Mouse (Mus musculus) thymus, postnatal 25 days (tissue): ENCODE measurements around the gene Gm609.

Source experiments
- DNase-seq: peaks from one replicate; pipeline ENCODE4 v3.0.0; 2022

Gene Gm609

DNA sequence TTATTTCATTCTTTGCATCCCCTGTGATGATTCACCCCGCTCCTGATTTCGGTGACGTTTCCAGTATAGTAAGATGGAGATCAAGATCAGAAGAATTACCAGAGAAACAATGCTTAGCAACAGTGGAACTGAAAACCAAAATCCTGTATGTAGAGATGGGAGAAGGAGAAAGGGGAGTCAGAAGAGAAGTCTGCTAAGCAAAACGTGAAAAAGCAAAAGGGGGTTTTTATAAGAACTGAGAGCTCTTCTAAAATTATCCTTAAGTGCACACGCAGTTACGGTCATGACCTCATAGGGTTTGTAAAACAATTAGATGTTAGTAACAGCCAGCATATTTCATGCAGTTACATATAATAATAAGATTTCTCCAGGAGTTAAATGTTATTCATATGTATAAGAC lies 100.5 kb downstream of the Gm609 start:
- DNase-seq: no peak

DNA sequence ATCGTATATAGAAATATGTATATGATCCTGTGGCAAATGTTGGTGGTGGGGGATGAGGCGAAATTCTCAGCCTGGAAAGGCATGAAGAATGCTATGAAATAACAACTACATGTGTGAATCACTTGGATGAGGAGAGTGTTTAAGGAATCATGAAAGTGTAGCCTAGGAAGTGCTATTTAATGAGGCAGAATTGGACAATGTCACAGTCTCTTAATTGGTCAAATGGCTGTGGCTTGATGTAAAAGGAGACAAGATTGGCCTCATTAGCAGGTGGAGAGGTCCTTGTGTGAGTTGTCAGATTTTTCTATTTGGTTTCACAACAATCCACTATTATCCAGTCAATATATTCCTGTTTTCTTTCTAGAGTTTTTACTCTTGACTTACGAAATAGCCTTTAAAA lies 101.1 kb downstream of the Gm609 start:
- no peak for DNase-seq

DNA sequence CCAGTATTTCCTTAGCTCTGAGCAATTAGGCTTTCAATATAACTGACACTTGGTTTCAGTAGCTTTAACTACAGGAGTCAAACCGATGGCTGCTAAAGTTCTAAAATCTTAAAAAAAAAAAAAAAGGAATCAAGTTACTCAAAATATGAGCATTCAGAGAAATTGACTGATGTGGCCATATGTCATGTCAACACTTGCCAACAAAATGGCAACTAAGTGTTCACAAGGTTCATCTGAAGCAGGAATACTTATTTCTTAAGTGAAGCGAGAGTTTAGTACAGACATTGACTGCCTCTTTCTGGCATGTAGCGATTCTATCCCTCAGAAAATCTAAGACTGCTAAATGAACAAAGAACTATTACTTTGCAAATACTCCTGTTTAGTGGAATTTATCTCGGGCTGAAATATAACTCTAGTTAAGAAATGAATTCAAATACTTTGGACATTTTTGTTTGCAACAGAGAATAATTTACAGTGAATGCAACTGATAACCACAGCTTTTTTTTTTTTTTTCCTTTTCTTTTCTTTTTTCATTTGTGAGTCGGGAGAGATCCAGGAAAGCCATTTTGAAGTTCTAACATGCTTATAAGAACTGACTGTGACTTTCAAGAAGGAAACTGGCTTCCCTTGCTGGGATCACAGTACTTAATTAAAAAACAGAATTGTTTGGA lies 102.3 kb downstream of the Gm609 start:
- no peak for DNase-seq

DNA sequence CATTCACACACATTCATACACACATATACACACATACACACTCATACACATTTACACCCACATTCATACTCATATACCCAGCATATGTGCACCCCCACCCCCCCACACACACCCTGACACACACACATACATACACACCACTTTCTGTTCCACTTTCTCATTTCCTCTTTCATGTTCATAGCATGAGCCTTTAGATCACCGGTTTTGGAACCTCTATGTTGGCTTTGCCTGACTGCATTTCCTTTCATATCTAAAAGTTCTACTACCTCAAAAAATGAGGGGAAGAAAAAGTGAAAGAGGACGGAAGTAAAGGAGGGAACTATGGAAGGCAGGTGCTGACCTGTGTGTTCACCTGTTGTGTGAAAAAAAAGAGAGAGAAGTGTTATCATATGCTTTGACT lies 102.9 kb downstream of the Gm609 start:
- peak; percentile 9 for DNase-seq

DNA sequence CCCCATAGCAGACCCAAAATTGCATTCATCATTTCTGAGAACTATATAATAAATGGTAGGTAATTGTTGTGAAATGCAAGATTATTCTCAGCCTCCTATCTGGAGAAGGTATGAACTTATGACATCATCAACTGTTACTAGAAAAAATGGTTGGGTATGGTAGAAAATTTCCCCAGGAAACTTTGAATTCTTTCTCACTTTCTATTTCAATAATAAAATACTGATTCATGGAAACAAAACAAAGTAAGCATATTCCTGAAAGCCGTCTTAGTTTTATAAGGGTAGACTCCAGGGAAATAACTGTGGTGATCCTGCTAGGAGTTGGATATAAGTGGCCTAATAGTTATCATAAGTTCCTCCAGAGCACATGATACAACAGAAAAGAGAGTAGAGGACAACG lies 103.7 kb downstream of the Gm609 start:
- no peak for DNase-seq

DNA sequence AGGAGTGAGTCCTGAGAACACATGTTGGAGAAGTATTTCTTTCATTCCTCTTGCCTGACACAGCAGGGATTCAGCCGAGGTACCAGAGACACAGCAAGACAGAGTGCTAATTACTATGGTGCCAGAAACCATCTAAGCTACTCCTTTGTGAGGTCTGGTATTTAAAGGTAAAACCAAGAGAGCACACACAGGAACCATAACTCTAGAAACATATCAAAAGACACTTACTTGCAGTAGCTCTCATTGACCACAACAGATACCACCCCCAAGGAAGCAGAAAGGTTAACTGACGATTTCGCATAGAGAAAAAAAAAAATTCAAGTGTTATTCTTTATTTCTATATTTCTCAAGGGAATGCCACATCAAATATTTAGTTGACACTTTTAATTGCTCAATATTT lies 111.0 kb downstream of the Gm609 start:
- DNase-seq: peak; percentile 7

DNA sequence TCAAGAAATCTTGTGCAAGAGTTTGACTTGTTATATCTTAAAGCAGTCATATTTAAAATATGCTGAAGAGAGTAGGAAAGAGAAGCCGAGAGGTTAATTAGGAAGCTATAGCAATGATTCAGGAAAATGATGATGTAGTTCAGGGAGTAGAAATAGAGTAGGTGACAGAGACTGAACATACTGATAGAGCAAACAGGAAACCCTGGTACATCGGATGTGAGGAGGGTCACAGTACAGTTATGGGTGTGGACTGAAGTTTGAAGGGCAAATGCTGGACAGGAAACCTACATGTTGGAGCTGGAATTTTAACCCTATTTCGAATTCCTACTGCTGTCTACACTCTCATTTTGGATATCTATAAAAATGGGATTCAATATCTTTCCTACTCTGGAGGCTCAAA lies 113.8 kb downstream of the Gm609 start:
- no peak for DNase-seq

DNA sequence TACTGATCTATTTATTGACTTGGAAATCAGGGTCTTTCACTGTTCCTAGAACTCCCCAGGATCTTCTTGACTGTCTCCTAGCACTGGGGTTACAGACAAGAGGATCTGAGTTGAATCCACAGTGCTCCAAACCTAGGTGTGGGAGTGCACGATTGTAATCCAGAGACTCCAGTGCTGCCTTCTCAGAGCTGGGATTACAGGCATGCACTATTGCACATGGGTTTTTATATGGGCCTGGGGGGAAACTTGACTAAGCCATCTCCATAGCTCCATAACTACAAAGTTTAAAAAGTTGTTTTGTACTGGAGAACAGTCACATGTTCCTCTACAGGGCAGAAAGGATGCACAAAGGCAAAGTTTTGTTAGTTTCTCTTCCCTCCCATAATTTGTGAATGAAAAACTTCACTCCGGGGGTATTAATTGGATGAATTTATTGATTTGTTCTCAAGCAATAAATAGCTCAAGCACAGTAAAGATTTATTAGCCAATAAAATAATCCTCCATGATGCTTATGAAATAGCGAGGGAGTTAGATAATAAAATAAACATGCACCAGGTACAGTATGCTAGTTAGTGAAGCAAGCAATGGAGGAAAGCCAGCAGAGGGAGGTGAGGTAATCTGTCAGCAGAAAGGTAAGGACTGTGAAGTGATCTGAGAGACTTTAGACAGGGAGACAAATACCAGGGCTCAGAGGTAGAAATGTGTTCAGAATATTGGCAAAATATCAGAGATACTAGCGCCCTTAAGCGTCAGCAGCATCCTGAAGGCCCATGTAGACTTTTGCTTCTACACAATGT lies 114.4 kb downstream of the Gm609 start:
- no peak for DNase-seq

DNA sequence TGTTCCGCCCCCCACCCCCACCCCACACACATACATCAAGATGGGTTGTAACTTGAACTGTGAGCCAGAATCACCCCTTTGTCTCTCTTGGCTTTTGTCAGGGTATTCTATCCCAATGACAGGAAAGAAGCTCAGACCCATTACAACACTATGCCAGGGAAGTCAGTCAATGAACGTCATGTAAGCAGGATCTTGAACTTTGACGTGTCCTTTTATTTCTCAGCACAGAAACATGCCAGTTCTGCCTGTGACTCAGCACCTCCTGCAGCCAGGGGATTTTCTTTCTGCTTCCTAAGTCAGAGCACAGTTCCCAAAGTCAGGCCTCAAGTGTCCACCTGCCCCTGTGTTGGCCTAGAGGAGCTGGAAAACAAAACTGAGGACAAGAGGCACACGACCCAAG lies 115.4 kb downstream of the Gm609 start:
- DNase-seq: no peak

DNA sequence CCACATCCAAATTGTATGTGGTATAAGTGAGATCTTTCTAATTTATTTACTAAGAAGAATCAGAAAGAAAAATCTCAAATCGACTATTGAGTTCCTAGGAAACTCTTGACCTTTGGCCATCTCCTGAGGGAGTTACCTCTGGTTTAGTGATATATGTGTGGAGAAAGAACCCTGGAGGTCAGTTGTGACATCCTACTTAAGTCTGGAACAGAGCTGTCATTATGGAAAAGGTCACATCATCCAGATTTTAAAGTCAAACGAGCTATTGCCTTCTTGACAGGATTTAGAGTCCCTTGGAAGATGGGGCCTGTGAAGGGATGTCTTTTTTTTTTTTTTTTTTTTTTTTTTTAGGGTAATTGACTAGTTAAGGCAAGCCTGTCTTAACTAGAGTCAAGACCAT lies 116.0 kb downstream of the Gm609 start:
- no peak for DNase-seq

DNA sequence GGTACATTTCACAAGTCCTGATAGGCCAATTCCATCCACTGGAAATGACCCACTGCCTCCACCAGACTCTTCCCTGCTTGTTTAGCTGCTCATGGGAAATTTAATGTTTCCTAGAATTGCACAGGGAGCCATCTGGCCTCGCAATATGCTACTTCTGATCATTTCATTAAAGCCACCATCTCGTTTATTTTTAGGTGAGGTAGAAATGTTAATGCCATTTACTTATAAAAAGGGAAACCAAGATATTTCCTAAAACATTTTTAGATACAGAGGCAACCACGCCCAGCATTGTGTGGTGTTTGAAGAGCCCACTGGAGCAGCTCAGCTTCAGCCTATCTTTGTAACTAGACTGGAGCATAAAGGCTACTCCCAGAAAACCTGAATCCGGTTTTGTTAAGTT lies 116.5 kb downstream of the Gm609 start:
- DNase-seq: no peak

DNA sequence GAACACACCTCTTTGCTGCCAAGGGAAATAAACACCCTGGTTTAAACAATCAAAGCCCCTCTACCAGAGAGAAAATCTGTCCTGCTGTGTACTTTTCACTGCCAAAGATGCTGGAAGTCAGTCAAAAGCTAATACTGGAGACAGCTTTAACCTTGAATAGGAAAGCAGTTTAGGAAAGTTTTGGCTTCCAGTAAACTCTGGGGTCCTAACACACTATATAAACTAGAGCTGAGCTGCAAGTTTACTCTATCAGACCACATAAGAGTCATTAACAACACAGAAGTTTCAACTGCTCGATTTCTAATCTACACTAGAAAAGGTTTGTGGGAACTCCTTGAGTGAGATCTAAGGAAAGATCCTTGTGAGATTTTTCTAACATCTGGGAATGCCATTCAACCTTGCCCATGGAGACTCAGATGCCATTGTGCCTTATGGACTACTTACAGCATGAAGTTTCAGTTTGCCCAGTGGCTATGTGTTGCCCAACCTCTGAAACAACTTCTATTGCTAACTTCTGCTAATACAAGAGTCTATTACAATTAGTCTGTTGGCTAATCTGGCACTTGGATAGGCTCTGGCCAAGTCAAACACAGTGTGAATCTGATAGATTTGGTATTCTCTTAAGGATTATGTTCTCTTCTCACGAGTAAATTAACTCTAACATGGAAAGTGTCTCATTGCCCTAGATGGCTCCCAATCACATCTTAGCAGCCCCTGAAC lies 117.1 kb downstream of the Gm609 start:
- DNase-seq: no peak

DNA sequence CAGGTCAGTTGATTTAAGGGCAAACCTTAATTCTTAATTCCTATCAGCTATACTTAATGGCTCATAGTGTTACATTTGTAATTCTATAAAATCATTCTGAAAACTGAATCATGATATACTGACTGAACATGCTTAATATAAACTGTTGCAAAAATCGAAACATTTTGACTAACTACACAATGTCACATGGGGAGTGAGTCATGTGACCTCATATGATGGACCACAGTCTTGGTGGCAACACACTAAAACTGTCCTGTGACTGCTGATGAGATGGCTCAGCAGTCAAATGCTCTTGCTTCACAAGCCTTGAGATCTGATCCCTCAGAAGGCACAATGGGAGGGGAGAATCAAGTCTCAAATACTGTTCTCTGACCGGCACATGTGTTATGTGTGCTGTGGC lies 118.7 kb downstream of the Gm609 start:
- no peak for DNase-seq

DNA sequence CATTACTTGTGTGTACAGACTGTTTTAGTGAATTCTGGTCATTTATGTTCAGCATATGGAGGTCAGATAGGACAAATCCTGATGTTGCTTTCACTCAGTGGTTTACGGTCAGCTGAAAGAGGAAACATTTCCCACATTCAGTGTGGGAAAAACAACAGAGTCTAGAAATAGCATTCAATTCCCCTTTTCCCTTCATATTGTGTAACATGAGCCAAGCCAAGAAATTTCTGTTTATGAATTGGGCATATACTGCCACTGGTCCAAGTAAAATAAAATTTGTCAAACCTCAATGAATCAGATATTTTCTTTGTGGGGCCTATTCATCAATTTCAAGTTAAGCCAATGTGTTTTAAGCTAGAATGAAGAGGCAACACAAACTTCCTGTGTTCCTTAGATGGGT lies 121.7 kb downstream of the Gm609 start:
- no peak for DNase-seq

DNA sequence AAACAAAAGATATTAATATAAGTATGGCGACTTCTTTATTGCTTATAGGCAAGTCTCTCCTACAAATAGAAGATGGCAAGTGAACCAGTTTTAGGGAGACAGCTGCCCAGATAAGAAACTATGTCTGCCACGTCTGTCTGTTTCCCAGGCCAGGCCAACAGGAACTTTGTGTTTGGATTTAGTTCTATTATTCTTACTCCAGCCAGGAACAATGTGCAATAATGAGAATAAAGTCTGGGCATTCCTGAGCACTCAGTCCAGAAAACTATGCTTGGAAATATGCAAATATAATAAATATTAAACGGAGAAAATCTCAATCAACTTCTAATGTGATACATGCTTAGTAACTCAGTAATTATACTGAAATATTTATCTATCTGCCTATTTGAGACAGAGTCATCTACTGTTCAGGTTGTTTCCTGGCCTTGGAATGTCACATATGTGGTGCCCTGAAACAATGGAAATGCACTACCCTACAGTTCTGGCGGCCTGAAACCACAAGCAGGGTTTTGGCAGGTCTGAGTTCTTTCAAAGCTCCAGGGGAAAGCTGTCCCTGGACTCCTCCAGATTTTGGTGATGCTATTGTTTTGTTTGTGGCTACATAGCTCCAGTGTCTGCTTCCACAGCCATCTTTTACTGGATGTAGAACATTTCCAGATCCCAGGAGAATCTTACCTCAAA lies 123.3 kb downstream of the Gm609 start:
- no peak for DNase-seq

DNA sequence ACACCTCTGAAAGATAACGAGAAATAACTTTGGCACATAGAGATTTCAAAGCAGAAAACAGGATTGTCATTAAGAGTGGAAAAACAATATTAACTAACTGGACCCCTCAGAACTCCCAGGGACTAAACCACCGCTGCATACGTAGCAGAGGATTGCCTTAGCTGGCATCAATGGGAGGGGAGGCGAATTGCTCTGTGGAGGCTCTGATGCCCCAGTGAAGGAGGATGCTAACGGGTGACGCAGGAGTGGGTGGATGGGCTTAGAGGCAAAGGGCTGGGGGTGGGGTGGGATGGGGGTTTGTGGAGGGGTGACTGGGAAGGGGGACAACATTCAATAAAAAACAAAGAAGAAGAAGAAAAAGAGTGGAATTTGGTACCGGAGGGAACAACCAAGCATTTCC lies 126.7 kb downstream of the Gm609 start:
- no peak for DNase-seq

DNA sequence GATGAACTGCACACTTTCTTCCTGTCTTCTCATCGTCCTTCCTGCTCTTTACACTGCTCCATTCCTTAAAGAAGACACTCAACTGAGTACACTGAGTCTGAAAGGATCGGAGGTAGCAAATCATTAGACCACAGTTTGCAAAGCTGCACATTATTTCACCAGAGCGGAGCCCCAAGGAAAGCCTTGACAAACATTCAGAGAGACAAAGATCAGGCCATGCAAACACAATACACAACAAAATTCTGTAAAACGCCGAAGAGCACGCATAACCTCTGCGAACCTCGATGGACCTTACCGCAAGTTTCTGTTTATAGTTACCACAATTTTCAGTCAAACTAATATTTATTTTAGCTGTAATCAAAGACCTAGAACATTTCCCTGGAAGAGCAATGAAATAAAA lies 127.4 kb downstream of the Gm609 start:
- no peak for DNase-seq

DNA sequence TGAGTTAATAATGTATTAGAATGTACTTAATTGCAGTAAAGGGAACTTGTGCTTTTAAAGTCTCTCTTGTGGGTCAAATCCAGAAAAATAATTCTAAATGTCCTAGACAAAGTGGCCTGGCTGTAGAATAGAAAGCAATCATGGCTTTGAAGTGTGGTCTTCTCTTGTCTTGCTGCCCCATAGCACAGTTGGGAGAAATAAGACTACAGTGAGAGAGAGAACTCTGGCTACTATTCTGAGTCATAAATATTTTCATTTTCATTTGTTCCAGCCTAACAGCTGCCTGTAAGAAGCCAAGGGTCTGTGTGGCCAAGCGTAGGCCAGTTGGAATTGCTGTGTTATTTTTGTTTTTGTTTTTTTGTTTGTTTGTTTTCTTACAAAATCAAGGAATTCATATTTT lies 128.1 kb downstream of the Gm609 start:
- DNase-seq: no peak

DNA sequence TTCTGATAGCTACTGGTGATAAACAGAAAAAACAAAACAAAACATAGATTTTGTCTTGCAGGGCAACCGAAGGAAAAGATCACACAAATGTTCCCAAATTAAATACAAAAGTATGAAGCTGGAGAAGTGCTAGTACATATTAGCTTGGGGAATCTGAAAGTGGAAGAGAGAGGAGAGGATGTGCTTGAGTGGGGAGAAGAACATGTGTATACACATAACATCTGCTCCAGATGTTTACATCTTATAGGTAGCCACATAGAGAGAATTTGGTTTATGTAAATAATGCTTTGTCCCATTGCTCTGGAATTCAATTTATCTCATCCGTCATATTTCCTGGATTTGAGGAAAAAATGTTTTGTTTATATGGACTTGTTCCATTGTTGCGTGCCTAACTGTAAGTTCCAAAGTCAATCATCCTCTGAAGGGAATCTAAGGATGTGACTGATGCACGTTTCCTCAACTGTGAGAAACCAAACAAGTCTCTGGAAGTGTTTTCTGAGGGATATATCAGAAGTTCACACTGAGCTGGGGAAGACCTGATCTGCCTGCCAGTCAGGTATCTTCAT lies 129.2 kb downstream of the Gm609 start:
- no peak for DNase-seq
